Mouse (Mus musculus) heart, adult 9 months (tissue): ENCODE results near the gene Herpud1.

Experiments used
- DNase-seq, 2 experiments: peaks; one replicate each; pipeline ENCODE4 v3.0.0; 2022; ENCODE audit warnings: low spot score in 2 of 2

The Herpud1 gene

GRCm38 (mm10) chr8:94408443-94409080 lies 22.3 kb downstream of the Herpud1 start:
- no peak for DNase-seq

DNA sequence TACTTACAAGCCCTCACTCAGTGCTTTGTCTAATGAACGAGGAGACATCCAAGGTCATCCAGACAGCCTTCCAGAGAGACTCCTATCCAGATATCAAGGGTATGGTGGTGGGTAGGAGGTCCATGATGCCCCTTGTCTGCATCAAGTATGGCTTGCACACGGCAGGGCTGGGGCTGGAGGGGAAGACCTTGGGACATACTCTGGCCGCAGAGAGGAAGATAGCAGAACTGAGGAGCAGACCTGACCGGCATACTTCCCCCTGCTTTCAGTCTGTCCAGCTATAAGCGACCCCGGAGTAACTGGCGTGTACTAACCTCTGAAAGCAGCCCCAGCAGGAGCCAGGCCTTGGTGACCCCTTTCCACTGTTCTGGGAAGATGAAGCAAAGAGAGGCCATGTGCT lies 23.3 kb downstream of the Herpud1 start:
- no peak for DNase-seq

GRCm38 (mm10) chr8:94412518-94412917 lies 26.3 kb downstream of the Herpud1 start:
- DNase-seq, result no peak

- no peak for DNase-seq
These were observed 27.3 kb downstream of the Herpud1 start for GRCm38 (mm10) chr8:94413509-94413908.

- DNase-seq, result no peak
These were observed 29.0 kb downstream of the Herpud1 start for GRCm38 (mm10) chr8:94415218-94415617.

- DNase-seq, result no peak
These were observed 31.8 kb downstream of the Herpud1 start for GRCm38 (mm10) chr8:94418017-94418416.

GRCm38 (mm10) chr8:94422270-94422669 lies 36.0 kb downstream of the Herpud1 start:
- DNase-seq, result no peak

GRCm38 (mm10) chr8:94427953-94428352 lies 41.7 kb downstream of the Herpud1 start:
- no peak for DNase-seq

DNA sequence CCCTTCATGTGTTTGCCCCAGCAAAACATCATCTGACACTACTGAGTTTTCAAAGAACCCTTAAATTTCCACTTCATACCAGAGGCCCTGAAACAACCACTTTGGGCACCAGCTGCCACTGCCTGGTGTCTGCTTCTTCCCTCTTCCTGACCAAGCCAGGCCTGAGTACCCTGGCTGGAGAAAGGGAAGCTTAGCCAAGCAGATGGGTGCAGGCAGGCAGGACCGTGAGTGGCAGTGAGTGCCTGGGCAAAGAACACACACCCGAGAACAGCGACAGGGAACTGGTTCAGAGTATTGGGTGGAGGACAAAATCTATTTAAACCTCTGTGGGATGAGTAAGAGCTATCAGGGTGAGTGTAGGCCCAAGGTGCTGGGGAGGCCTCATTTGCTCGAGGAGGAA lies 42.2 kb downstream of the Herpud1 start:
- DNase-seq, result no peak

DNA sequence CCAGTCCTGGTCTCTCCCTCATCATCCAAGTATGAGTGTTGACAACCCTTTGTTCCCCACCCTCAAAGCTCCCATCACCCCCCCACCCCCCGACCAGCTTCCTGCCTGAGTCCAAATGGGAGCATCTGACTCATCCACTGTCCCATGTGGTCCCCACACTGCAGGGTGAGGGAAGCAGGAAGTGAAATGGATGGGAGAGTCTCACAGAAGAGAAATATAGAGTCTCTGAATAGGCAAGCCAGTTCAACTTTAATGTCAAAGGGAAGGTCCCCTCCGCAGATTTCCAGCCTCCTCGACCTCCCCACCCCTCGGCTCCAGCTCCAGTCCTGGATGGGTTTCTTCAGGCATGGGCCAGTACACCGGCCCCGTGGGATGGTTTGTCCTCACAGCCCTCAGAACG lies 43.1 kb downstream of the Herpud1 start:
- DNase-seq, result no peak

DNA sequence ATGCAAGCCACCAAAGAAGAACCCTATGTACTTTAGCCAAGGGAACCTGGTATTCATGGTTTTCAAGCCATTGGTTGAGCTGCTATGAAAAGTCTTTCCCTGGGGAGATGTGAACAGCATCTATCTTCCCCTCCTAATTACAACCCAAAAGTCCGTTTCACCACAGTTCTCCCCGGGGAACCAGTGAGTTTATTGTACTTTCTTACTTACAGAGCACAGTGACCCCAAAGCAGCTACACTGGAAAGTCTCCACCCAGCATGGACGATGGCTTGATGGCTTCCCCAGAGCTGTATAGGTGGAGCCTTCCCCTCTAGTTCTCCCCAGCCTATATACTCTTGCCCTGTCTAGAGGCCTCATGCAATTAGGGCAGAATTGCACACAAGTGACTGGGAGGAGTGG lies 46.0 kb downstream of the Herpud1 start:
- no peak for DNase-seq

DNA sequence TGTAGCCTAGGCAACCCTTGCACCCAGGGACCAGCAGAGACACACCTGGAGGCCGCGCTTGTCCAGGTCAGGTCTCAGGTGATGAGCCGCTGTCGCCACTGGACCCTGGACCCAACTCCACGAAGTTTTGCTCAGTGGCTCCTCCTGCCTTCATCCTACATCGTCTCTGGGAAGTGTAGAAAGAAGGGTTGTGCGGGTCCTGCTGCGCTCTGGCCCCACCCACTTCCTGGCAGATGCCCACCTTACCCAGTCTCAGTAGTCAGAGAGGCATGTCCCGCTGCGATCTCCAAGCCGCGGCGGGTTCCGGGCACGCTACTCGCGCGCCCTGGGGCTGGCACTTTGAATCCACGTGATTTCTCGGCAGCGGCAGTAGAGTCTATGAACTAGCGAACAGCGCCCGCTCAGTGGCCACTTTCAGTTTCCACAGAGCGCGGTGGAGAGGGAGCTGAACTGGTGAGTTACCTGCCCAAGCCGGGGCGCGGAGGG lies 47.8 kb downstream of the Herpud1 start, which contains the start of gene Nlrc5:
Gene Nlrc5 (plus strand): TSS at position 376 of the 486 bp plus-strand sequence.
- DNase-seq, result peak; percentile 71 to 79

GRCm38 (mm10) chr8:94434958-94435357 lies 48.7 kb downstream of the Herpud1 start:
- DNase-seq, result no peak

DNA sequence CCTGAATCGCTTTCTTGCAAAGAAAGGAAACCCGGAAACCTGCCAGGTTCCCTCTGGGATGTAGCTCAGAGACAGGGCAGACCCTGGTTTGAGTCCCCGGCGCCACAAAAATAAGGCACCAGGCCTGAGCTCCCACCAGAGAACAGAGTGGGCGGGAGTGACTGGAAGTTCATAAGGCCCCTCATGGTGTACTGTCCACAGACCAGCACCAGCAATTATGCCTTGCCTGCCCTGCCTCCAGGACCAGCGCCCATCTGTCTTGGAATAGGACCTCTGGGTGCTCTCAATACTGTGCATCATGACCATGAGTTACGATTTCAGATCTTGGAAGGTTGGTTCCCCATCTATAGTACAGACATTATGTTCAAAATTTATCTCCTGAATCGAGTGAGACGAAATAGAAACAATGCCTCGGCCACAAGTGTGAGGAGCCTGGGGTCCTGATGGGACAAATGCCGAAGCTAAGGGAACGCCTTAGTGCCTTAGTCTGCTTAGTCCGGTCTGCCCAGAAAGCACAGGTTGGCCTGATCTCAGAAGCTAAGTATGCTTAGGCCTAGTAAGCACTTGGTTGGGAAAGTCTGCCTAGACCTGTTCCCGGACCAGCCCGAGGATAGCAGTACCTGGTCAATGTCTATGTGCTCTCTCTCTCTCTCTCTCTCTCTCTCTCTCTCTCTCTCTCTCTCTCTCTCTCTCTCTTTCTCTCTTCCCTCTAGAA lies 49.3 kb downstream of the Herpud1 start:
- DNase-seq, result no peak

DNA sequence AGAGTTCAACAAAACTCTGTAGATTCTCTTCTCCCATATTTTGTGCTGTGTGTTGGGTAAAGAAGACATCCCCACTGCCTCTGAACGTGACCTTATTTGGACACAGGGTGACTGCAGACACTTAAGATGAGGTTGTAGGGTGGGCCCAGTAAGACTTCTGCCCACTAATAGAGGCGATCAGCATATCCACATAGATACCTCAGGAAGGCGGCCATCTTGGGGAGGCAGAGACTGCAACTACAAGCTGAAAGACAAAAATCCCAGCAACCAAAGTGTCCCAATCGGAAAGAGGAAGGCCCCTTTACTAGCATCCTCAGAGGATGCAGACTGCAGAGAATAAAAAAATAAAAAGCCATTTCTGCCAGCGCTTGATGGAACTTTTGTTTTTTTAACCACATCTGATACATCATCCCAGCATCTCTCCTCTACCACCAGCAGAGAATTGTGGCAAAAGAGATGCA lies 49.9 kb downstream of the Herpud1 start:
- no peak for DNase-seq

DNA sequence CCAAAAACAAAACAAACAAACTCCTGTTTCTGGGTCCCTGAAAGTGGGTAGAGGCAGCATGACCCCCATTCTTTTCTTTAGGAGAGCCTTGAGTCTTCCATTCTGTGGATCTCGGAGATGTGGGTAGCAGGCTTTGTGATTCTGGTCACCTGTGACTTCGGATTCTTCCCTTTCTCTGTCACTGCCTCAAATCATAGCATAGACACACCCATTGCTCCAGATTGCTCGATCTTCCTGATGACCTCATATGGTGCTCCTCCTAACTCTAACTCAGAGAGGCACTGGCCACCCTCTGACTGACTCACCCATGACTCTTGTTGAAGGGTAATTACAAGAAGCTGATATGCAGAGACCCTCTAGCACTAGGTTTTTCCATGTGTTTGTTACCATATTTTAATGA lies 50.7 kb downstream of the Herpud1 start:
- no peak for DNase-seq

- no peak for DNase-seq
These were observed 52.4 kb downstream of the Herpud1 start for GRCm38 (mm10) chr8:94438659-94439058.

DNA sequence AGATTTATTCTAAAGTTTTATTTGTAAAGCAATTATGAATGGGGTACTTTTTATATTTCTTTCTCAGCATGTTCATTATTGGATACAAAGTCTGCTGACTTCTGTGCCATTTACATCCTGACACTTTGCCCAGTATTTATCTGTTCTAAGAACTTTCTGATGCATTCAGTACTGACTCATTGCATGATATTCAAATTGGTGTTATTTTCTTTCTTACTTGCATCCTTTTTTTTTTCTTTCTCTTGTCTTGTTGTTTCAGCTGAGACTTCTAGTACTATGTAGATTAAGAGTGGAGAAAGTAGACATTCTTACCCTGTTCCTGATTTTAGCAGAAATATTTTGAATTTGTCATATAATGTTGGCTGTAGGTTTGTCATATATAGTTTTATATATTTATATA lies 53.5 kb downstream of the Herpud1 start:
- DNase-seq, result no peak

DNA sequence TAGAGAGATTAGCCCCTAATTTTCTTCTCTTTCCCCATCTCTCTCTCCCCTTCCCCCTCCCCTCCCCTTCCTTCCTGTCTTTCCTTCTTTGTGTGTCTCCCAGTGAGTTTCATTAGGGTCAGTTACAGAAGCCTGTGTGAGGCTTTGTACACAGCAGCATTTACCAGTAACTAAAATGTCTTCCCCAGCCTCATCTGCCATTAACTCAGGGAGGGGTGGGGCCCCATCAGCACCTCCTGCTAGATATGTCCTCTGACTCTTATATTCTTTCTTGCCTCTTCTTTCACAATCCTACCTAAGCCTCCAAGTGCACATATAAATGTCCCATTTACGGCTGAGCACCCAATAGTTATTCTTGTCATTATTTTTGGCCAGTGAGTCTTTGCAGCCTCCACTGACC lies 54.2 kb downstream of the Herpud1 start:
- no peak for DNase-seq

- no peak for DNase-seq
These were observed 55.4 kb downstream of the Herpud1 start for GRCm38 (mm10) chr8:94441686-94442085.

DNA sequence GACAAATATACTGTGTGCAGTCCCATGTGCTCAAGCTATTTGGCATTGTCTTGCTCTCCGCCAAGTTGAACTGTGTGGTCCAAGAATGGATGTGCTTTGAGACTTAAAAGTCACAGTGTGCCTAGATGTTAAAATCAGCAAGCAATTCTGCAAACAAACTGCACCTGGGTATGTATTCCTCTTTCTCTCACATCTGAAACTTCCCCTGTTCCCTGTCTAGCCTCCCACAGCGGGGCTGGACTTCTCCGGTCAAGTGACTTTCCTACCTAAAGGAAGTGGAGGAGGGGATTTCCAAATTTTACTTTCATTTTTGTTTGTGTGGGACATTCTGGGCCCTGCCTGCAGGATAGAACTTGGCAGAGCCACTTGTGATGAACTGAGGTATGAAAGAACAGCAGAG lies 56.9 kb downstream of the Herpud1 start:
- DNase-seq, result peak in 1 of 2 experiments; percentile 59

- no peak for DNase-seq
These were observed 58.2 kb downstream of the Herpud1 start for GRCm38 (mm10) chr8:94444480-94444879.
